Mouse (Mus musculus): ENCODE measurements around the gene Cfap65. TPM values are rescaled to one million over a fixed set of nuclear protein-coding genes. Genes with fewer than 3 reads are reported as not detected.

Cfap65 gene
- polyA plus RNA-seq, 1 experiment from 2014 or later = 0.85 TPM

DNA sequence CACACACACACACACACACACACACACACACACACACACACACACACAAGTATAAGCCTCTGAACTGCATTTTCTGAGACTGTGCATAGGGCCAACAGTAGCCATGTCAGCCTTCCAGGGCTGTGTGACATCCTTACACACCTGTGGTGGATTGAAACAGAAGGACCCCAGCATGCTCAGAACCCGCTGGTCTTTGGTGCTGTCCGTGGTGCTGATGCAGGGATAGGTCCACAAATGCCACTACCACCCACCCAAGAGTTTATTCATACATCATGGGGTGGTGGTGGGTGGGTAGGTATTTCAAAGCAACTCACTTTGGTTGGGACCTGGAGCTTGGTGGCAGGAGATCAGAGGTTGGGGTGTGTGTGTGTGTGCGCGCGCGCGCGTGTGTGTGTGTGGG is 43.9 kb downstream of the Cfap65 start:
- peaks cover 98% of the 10 kb centered on the region for H3K27me3 ChIP-seq
- no peak overlapping the region for H3K4me2 ChIP-seq (replicated peaks)
- no peaks in the 10 kb centered on the region for H3K36me3 ChIP-seq
- H3K4me3 ChIP-seq = no peak overlapping the region
- ATAC-seq (ENCODE audit: low FRiP score) = no peak
- 3% methylated on average over 7 of the region's 8 CpGs for WGBS
- H3K9me3 ChIP-seq (replicated peaks) = no peaks in the 10 kb centered on the region
- no peak overlapping the region for H3K9ac ChIP-seq
- peaks cover 24% of the 10 kb centered on the region for H3K4me1 ChIP-seq
- no peak overlapping the region for H3K27ac ChIP-seq

- Histone ChIP-seq H3K27me3 (peaks cover 98% of the 10 kb centered on the region), H3K9ac (peak within 1 kb of the TSS; percentile 27; the same call in 1 of the 2 replicates), H3K36me3 (no peaks in the 10 kb centered on the region), H3K27ac (no peak within 1 kb of the TSS), H3K4me1 (peaks cover 32% of the 10 kb centered on the region), H3K4me2 (replicated peaks) (peak within 1 kb of the TSS; percentile 48), H3K9me3 (replicated peaks) (no peaks in the 10 kb centered on the region), H3K4me3 (peak within 1 kb of the TSS; percentile 24)
- WGBS = 1% methylated on average over 42 of the region's 43 CpGs
- ATAC-seq (ENCODE audit: low FRiP score) = no peak
Measured at GRCm38 (mm10) chr1:74885369-74886042, 49.9 kb downstream of the Cfap65 start, which contains the start of gene Fev. Gene Fev (minus strand): TSS chr1:74885419.

- H3K27me3 ChIP-seq = peaks cover 97% of the 10 kb centered on the region
- peaks cover 32% of the 10 kb centered on the region for H3K4me1 ChIP-seq
- no peak overlapping the region for H3K27ac ChIP-seq
- H3K4me3 ChIP-seq = peak overlapping the region; percentile 24
- WGBS = under 1% methylated on average over 57 of the region's 57 CpGs
- ATAC-seq (ENCODE audit: low FRiP score) = no peak
- H3K4me2 ChIP-seq (replicated peaks) = peak overlapping the region; percentile 48
- H3K9me3 ChIP-seq (replicated peaks) = no peaks in the 10 kb centered on the region
- 0 out of 2 replicates have a peak overlapping the region, but pooled peaks have one; percentile 27 for H3K9ac ChIP-seq
- no peaks in the 10 kb centered on the region for H3K36me3 ChIP-seq
Measured at GRCm38 (mm10) chr1:74884196-74885141, 50.9 kb downstream of the Cfap65 start.

DNA sequence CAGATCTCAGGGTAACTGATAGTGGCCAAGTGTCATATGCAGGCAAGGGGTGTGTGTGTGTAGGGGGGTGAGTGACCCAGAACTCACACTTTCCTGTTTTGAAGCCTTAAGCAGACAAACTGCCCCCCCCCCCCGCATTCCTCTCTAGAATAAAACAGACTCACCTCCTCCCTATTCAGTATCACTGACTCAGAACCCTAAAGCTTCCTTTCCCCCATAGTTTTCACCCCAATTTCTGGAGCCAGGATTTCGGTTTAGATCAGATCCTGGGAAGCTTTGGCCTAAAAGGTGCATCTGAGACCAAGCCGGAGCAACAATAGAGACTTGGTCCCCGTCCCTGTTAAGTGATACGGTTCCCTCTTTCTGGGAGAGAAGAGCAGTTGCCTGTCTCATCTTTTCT is 52.0 kb downstream of the Cfap65 start:
- H3K27ac ChIP-seq = no peak overlapping the region
- H3K36me3 ChIP-seq = no peaks in the 10 kb centered on the region
- H3K4me1 ChIP-seq = peaks cover 32% of the 10 kb centered on the region
- 4% methylated on average over 5 of the region's 5 CpGs for WGBS
- ATAC-seq (ENCODE audit: low FRiP score) = no peak
- no peaks in the 10 kb centered on the region for H3K9me3 ChIP-seq (replicated peaks)
- no peak overlapping the region for H3K4me2 ChIP-seq (replicated peaks)
- H3K9ac ChIP-seq = no peak overlapping the region
- H3K27me3 ChIP-seq = peaks cover 98% of the 10 kb centered on the region
- H3K4me3 ChIP-seq = no peak overlapping the region

- no peak overlapping the region for H3K27ac ChIP-seq
- 2% methylated on average over 8 of the region's 8 CpGs for WGBS
- no peaks in the 10 kb centered on the region for H3K36me3 ChIP-seq
- no peak overlapping the region; the same call in 1 of the 2 replicates for H3K4me3 ChIP-seq
- peak overlapping the region; percentile 57 for H3K4me2 ChIP-seq (replicated peaks)
- H3K9me3 ChIP-seq (replicated peaks) = no peaks in the 10 kb centered on the region
- no peak overlapping the region for H3K9ac ChIP-seq
- peak; percentile 12; the same call in 1 of the 2 replicates for ATAC-seq (ENCODE audit: low FRiP score)
- H3K27me3 ChIP-seq = peaks cover 96% of the 10 kb centered on the region
- peaks cover 32% of the 10 kb centered on the region for H3K4me1 ChIP-seq
Measured at GRCm38 (mm10) chr1:74882828-74883227, 52.6 kb downstream of the Cfap65 start.

- Histone ChIP-seq H3K36me3 (no peaks in the 10 kb centered on the region), H3K9ac (peak overlapping the region; percentile 46; the same call in 1 of the 2 replicates), H3K27ac (no peak overlapping the region), H3K4me2 (replicated peaks) (peak overlapping the region; percentile 57), H3K27me3 (peaks cover 92% of the 10 kb centered on the region), H3K4me1 (peaks cover 32% of the 10 kb centered on the region), H3K9me3 (replicated peaks) (no peaks in the 10 kb centered on the region), H3K4me3 (peak overlapping the region; percentile 32)
- WGBS = 2% methylated on average over 57 of the region's 74 CpGs
- no peak for ATAC-seq (ENCODE audit: low FRiP score)
Measured at GRCm38 (mm10) chr1:74882055-74882734, 53.2 kb downstream of the Cfap65 start.

- Histone ChIP-seq H3K4me3 (no peak overlapping the region), H3K36me3 (no peaks in the 10 kb centered on the region), H3K4me2 (replicated peaks) (no peak overlapping the region), H3K4me1 (peaks cover 31% of the 10 kb centered on the region), H3K27ac (no peak overlapping the region), H3K9ac (no peak overlapping the region), H3K27me3 (peaks cover 79% of the 10 kb centered on the region), H3K9me3 (replicated peaks) (no peaks in the 10 kb centered on the region)
- peak; percentile 61 for ATAC-seq (ENCODE audit: low FRiP score)
- WGBS = 2% methylated on average over 18 of the region's 18 CpGs
Measured at GRCm38 (mm10) chr1:74880785-74881360, 54.5 kb downstream of the Cfap65 start.

GRCm38 (mm10) chr1:74877199-74877598 is 58.2 kb downstream of the Cfap65 start:
- Histone ChIP-seq H3K36me3 (no peaks in the 10 kb centered on the region), H3K9ac (no peak overlapping the region), H3K4me2 (replicated peaks) (no peak overlapping the region), H3K27me3 (peaks cover 42% of the 10 kb centered on the region), H3K27ac (no peak overlapping the region), H3K9me3 (replicated peaks) (no peaks in the 10 kb centered on the region), H3K4me1 (peaks cover 7% of the 10 kb centered on the region), H3K4me3 (no peak overlapping the region)
- WGBS = 44% methylated on average over 3 of the region's 3 CpGs
- ATAC-seq (ENCODE audit: low FRiP score) = no peak

GRCm38 (mm10) chr1:74872218-74872617 is 63.2 kb downstream of the Cfap65 start:
- H3K4me1 ChIP-seq = no peaks in the 10 kb centered on the region
- WGBS = 67% methylated on average over 2 of the region's 2 CpGs
- H3K36me3 ChIP-seq = no peaks in the 10 kb centered on the region
- H3K4me3 ChIP-seq = no peak overlapping the region
- no peak overlapping the region for H3K4me2 ChIP-seq (replicated peaks)
- no peaks in the 10 kb centered on the region for H3K9me3 ChIP-seq (replicated peaks)
- H3K27me3 ChIP-seq = peaks cover under 1% of the 10 kb centered on the region; the same call in 1 of the 2 replicates
- H3K27ac ChIP-seq = no peak overlapping the region
- no peak overlapping the region for H3K9ac ChIP-seq
- no peak for ATAC-seq (ENCODE audit: low FRiP score)

DNA sequence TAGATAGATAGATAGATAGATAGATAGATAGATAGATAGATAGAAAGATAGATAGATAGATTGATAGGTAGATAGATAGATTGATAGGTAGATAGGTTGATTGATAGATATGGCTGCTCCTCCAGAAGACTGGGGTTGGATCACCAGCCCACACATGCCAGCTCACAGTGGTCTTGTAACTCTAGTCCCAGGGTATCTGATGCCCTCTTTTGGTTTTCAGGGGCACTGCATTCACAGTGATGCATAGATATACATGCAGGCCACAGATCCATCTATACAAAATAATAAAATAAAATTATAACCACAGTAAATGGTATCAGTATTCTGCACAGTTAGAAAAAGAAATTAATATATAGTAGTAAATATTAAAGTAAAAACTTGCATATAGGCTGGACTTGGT is 73.6 kb downstream of the Cfap65 start:
- Histone ChIP-seq H3K36me3 (no peaks in the 10 kb centered on the region), H3K27me3 (peaks cover 29% of the 10 kb centered on the region), H3K4me1 (peaks cover 26% of the 10 kb centered on the region), H3K4me3 (no peak overlapping the region), H3K4me2 (replicated peaks) (no peak overlapping the region), H3K9me3 (replicated peaks) (no peaks in the 10 kb centered on the region), H3K27ac (no peak overlapping the region), H3K9ac (no peak overlapping the region)
- ATAC-seq (ENCODE audit: low FRiP score) = no peak

DNA sequence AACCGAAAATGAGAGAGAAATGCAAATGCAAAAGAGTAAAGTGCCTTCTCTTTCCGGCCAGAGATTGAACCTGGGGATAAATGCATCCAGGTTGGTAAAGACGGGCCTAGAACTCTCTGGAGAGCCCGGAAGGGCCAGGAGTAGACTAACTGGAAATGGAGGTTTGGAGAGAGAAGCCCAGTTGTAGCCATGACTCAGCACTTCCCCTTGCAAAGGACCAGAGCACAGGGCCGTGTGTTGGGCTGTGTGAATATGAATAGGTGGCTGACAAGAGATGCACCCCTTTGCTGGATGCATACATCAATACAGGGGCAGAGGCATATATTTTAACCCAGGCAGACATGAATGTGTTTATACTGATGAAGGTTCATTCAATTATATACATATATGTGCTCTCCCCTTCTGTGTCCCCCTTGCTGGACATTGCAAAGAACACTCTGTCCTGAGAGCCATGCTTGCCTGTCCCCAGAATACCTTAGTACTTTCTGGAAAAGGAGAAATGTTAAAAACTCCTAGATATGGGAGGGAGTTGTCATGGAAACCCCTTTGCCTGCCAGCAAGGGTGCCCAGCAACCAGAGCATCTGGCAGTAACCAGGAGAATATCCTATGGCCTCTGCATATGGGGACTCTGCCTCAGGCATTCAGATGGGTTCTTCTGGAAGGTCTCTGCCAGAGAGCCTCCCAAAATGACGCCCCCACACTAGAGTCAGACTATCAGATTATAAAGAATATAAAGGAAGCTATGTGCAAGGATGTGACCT is 76.0 kb downstream of the Cfap65 start:
- H3K9me3 ChIP-seq (replicated peaks) = no peaks in the 10 kb centered on the region
- H3K9ac ChIP-seq = no peak overlapping the region
- H3K27ac ChIP-seq = no peak overlapping the region
- peak overlapping the region; percentile 86 for H3K4me2 ChIP-seq (replicated peaks)
- H3K27me3 ChIP-seq = peaks cover 40% of the 10 kb centered on the region
- H3K4me3 ChIP-seq = no peak overlapping the region
- H3K4me1 ChIP-seq = peaks cover 44% of the 10 kb centered on the region
- ATAC-seq (ENCODE audit: low FRiP score) = no peak
- WGBS = 46% methylated on average over 6 of the region's 6 CpGs
- no peaks in the 10 kb centered on the region for H3K36me3 ChIP-seq

Data from hindbrain, embryonic 12.5 days (tissue).